Mouse (Mus musculus): ENCODE measurements around the gene Elfn2. TPM values are rescaled to one million over a fixed set of nuclear protein-coding genes. Genes with fewer than 3 reads are reported as not detected.

Gene Elfn2
- total and polyA plus RNA-seq, 2 experiments from 2014 or later: 10.1 to 51.6 TPM

DNA sequence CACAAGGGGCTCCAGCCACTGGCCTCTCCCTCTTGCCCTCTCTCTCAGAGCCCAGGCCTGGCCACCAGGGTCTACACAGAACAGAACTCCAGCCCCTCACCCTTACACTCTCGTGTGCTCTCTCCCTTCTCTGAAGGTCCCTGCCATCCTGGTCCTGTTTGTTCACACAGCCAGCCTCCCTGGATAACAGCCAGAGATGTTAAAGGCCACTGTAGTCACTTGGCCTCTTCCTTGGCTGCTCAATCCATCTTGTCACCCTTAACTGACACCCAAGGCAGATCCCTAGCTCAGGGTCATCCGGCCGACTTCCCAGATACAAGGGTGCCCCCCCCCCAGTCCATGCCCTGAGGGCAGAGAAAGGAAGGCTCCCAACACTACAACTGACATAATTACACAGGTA, 36.7 kb upstream of the Elfn2 start:
- Histone ChIP-seq H3K9me3 (ENCODE audit: low read length) (no peaks in the 10 kb centered on the region), H3K9ac (no peak overlapping the region), H3K4me2 (ENCODE audit: low read depth) (no peak overlapping the region), H3K36me3 (ENCODE audit: insufficient read depth) (no peaks in the 10 kb centered on the region), H3K4me3 (ENCODE audit: low read depth, low read length) (no peak overlapping the region), H3K27ac (ENCODE audit: low read depth, low read length) (no peak overlapping the region), H3K27me3 (ENCODE audit: insufficient read depth, low read length) (no peaks in the 10 kb centered on the region), H3K4me1 (ENCODE audit: insufficient read depth) (no peaks in the 10 kb centered on the region)
- no peak for TF ChIP-seq CTCF (IDR thresholded peaks at IDR 0.05; ENCODE audit: low read depth)
- 68% methylated on average over 3 of the region's 3 CpGs for WGBS
- no peak for DNase-seq
- no peak for ATAC-seq

DNA sequence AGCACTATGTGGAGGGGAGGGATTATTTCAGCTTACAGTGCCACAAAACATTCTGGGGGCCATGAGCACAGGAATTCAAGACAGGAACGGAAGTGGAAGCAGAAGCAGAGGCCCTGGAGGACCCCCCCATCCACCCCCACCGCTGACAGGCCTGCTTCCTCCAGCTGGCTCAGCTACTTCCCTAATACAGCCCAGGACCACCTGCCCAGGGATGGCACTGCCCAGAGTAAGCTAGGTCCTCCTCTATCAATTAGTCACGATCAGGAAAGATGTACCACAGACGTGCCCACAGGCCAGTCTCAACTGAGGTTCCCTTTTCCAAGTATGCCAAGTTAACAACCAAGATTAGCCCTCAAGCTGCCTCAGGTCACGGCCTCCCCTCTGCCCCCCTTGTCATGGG, 35.6 kb upstream of the Elfn2 start:
- ATAC-seq (no peak), DNase-seq (no peak)
- Histone ChIP-seq H3K27me3 (ENCODE audit: insufficient read depth, low read length) (no peaks in the 10 kb centered on the region), H3K9me3 (ENCODE audit: low read length) (no peaks in the 10 kb centered on the region), H3K4me1 (ENCODE audit: insufficient read depth) (no peaks in the 10 kb centered on the region), H3K36me3 (ENCODE audit: insufficient read depth) (no peaks in the 10 kb centered on the region), H3K4me2 (ENCODE audit: low read depth) (no peak overlapping the region), H3K27ac (ENCODE audit: low read depth, low read length) (no peak overlapping the region), H3K9ac (no peak overlapping the region), H3K4me3 (ENCODE audit: low read depth, low read length) (no peak overlapping the region)
- TF ChIP-seq CTCF (IDR thresholded peaks at IDR 0.05; ENCODE audit: low read depth): no peak
- 81% methylated on average over 5 of the region's 5 CpGs for WGBS

DNA sequence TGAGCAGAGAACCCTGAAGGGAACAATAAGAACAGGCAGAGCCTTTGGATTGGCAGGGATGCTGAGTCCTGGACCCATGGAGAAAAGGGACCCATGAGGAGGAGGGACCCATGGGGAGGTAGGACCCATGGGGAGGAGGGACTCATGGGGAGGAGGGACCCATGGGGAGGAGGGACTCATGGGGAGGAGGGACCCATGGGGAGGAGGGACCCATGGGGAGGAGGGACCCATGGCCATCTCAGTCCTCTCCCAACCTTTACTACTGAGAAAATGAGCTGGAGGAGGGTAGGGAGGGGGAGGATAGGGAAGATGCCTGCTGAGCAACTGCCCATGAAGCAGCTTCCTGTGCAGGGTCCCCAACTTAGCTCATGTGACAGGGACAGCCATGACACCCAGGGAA, 34.4 kb upstream of the Elfn2 start:
- ATAC-seq: no peak
- no peak for DNase-seq
- no peak overlapping the region for H3K9ac ChIP-seq
- H3K4me3 ChIP-seq (ENCODE audit: low read depth, low read length): no peak overlapping the region
- H3K27ac ChIP-seq (ENCODE audit: low read depth, low read length): no peak overlapping the region
- no peaks in the 10 kb centered on the region for H3K27me3 ChIP-seq (ENCODE audit: insufficient read depth, low read length)
- TF ChIP-seq CTCF (IDR thresholded peaks at IDR 0.05; ENCODE audit: low read depth): no peak
- H3K4me2 ChIP-seq (ENCODE audit: low read depth): no peak overlapping the region
- H3K4me1 ChIP-seq (ENCODE audit: insufficient read depth): no peaks in the 10 kb centered on the region
- H3K36me3 ChIP-seq (ENCODE audit: insufficient read depth): no peaks in the 10 kb centered on the region
- no peaks in the 10 kb centered on the region for H3K9me3 ChIP-seq (ENCODE audit: low read length)

DNA sequence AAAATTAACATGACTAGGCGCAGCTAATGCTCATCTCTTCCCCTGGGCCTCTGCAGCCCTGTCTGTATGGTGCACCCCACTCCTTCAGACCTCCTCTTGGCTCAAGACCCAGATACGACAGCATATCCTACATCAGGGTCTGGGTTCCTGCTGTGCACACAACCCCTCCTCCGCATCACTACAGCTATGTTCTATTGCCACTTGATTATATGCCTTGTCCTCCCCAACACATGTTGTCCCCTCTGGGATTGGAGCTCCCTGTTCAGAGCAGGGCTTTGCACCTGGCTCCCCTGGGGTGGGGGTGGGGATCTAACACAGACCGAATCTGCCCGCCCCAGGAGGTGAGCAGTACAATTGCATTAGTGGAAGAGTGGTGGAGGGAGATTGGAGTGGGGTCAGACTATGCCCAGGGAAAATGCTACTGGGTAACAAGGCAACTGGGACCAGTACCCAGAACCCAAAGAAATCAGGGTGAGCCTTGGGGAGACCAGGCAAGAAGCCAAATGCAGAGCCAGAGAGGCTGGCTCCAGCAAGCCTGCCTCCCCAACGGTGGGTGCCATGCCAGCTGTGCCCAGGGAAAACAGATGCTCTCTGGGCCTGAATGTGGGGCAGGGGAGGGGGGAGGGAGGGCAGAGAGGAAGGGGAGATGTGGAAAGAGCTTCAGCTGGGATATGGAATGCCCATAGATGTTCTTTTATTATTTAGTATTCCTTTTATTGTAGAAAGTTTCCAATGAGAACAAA, 32.2 kb upstream of the Elfn2 start:
- Histone ChIP-seq H3K4me2 (ENCODE audit: low read depth) (no peak overlapping the region), H3K9me3 (ENCODE audit: low read length) (no peaks in the 10 kb centered on the region), H3K27me3 (ENCODE audit: insufficient read depth, low read length) (no peaks in the 10 kb centered on the region), H3K27ac (ENCODE audit: low read depth, low read length) (peak overlapping the region; percentile 40; the same call in 1 of the 2 replicates), H3K4me3 (ENCODE audit: low read depth, low read length) (no peak overlapping the region), H3K9ac (no peak overlapping the region), H3K36me3 (ENCODE audit: insufficient read depth) (no peaks in the 10 kb centered on the region), H3K4me1 (ENCODE audit: insufficient read depth) (no peaks in the 10 kb centered on the region)
- 44% methylated on average over 6 of the region's 6 CpGs for WGBS
- peak; percentile 66 for ATAC-seq
- DNase-seq: peak; percentile 55
- no peak for TF ChIP-seq CTCF (IDR thresholded peaks at IDR 0.05; ENCODE audit: low read depth)

DNA sequence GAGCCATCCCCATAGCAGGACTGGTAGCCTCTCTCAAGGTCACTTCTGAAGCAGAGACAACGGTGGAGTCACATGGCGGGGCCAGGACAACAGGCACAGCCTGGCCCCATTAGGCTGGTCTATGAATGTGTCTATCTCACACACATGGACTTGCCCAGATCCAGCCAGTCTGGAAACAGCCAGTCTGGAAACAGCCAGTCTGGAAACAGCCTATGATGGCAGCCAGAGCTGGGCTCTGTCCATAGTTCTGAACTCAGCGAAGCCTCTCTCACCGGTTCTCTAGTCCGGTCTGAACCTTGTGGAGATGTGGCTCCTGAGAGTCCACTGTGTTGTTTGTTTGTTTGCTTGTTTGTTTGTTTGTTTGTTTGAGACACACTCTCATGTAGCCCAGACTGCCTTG, 31.3 kb upstream of the Elfn2 start:
- no peak for TF ChIP-seq CTCF (IDR thresholded peaks at IDR 0.05; ENCODE audit: low read depth)
- H3K9me3 ChIP-seq (ENCODE audit: low read length): no peaks in the 10 kb centered on the region
- H3K27ac ChIP-seq (ENCODE audit: low read depth, low read length): no peak overlapping the region
- no peaks in the 10 kb centered on the region for H3K4me1 ChIP-seq (ENCODE audit: insufficient read depth)
- H3K9ac ChIP-seq: no peak overlapping the region
- H3K36me3 ChIP-seq (ENCODE audit: insufficient read depth): no peaks in the 10 kb centered on the region
- H3K4me2 ChIP-seq (ENCODE audit: low read depth): no peak overlapping the region
- DNase-seq: no peak
- no peak overlapping the region for H3K4me3 ChIP-seq (ENCODE audit: low read depth, low read length)
- 60% methylated on average over 5 of the region's 5 CpGs for WGBS
- ATAC-seq: no peak
- H3K27me3 ChIP-seq (ENCODE audit: insufficient read depth, low read length): no peaks in the 10 kb centered on the region

DNA sequence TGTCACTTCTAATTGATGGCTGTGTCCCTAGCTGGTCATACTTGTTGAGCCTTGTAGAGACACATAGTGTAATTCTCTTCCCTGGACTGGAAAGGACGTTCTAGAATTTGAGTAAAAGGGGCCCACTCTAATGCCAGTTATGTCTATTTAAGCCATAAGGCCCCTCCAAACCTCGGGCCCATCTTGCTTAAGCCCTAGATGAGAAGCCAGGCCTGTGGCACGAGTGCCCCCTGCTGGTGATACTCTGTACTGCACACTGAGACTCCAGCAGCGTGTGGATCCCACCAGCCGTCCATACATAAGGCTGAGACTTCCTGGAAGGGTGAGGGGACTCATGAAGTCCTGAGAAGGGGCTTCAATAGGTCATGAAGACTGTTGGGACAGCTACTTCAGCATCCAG, 25.6 kb upstream of the Elfn2 start:
- no peaks in the 10 kb centered on the region for H3K27me3 ChIP-seq (ENCODE audit: insufficient read depth, low read length)
- DNase-seq (peak; percentile 95), ATAC-seq (peak; percentile 81)
- peak; percentile 100 for TF ChIP-seq CTCF (IDR thresholded peaks at IDR 0.05; ENCODE audit: low read depth)
- H3K9me3 ChIP-seq (ENCODE audit: low read length): no peaks in the 10 kb centered on the region
- no peaks in the 10 kb centered on the region for H3K36me3 ChIP-seq (ENCODE audit: insufficient read depth)
- WGBS: 4% methylated on average over 5 of the region's 5 CpGs
- peak overlapping the region; percentile 9; the same call in 1 of the 2 replicates for H3K27ac ChIP-seq (ENCODE audit: low read depth, low read length)
- no peak overlapping the region for H3K4me2 ChIP-seq (ENCODE audit: low read depth)
- H3K9ac ChIP-seq: no peak overlapping the region
- H3K4me3 ChIP-seq (ENCODE audit: low read depth, low read length): no peak overlapping the region
- H3K4me1 ChIP-seq (ENCODE audit: insufficient read depth): no peaks in the 10 kb centered on the region

DNA sequence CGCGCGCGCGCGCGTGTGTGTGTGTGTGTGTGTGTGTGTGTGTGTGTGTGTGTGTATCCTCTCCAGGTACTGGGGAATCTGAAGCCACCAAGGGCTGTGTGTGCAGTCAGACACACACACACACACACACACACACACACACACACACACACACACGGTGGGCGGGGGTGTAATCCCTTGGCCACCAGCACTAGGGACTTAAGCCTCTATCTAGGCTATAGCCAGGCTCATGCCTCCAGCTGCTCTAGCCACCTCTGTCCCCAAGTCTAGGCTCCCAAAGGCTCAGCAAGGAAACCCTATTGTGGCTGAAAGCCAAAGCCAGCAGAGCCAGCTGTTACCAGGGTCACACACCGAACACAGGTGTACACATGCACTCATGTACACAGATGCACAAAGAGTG, 24.3 kb upstream of the Elfn2 start:
- no peak overlapping the region for H3K4me3 ChIP-seq (ENCODE audit: low read depth, low read length)
- H3K4me1 ChIP-seq (ENCODE audit: insufficient read depth): no peaks in the 10 kb centered on the region
- no peak overlapping the region for H3K9ac ChIP-seq
- no peak overlapping the region for H3K27ac ChIP-seq (ENCODE audit: low read depth, low read length)
- ATAC-seq (no peak), DNase-seq (no peak)
- no peak for TF ChIP-seq CTCF (IDR thresholded peaks at IDR 0.05; ENCODE audit: low read depth)
- H3K36me3 ChIP-seq (ENCODE audit: insufficient read depth): no peaks in the 10 kb centered on the region
- no peak overlapping the region for H3K4me2 ChIP-seq (ENCODE audit: low read depth)
- H3K9me3 ChIP-seq (ENCODE audit: low read length): no peaks in the 10 kb centered on the region
- H3K27me3 ChIP-seq (ENCODE audit: insufficient read depth, low read length): no peaks in the 10 kb centered on the region
- WGBS: 87% methylated on average over 10 of the region's 10 CpGs

Data from forebrain, postnatal 0 days (tissue).